Mouse (Mus musculus) MN1 (cell line): ENCODE measurements around the gene Tnf.

Experiments
- DNase-seq: peaks from one replicate; pipeline ENCODE4 v3.0.0-alpha.2; 2016; ENCODE audit warnings: low spot score

The Tnf gene

GRCm38 (mm10) chr17:35201787-35202186 is at the start of gene Tnf:
TSS of gene Tnf (minus strand) at chr17:35202007.
- DNase-seq, result no peak

GRCm38 (mm10) chr17:35251162-35251719 is 49.4 kb upstream of the Tnf start:
- no peak for DNase-seq

GRCm38 (mm10) chr17:35250348-35251120 is 48.7 kb upstream of the Tnf start:
- no peak for DNase-seq

GRCm38 (mm10) chr17:35249451-35250197 is 47.8 kb upstream of the Tnf start:
- no peak for DNase-seq

- DNase-seq, result no peak
These were observed 47.2 kb upstream of the Tnf start for GRCm38 (mm10) chr17:35248986-35249385.

- DNase-seq, result no peak
These were observed 45.3 kb upstream of the Tnf start for GRCm38 (mm10) chr17:35247144-35247543.

GRCm38 (mm10) chr17:35245731-35246623 is 44.2 kb upstream of the Tnf start:
- no peak for DNase-seq

GRCm38 (mm10) chr17:35244999-35245398 is 43.2 kb upstream of the Tnf start:
- no peak for DNase-seq

GRCm38 (mm10) chr17:35243086-35243485 is 41.3 kb upstream of the Tnf start:
- peak; percentile 62 for DNase-seq

GRCm38 (mm10) chr17:35242015-35242941 is 40.5 kb upstream of the Tnf start:
- peak; percentile 88 for DNase-seq

GRCm38 (mm10) chr17:35241305-35242014 is 39.7 kb upstream of the Tnf start, which contains the start of gene Ddx39b:
TSS of gene Ddx39b (plus strand) at chr17:35241746.
- peak; percentile 98 for DNase-seq

GRCm38 (mm10) chr17:35240384-35241304 is 38.8 kb upstream of the Tnf start:
- no peak for DNase-seq

- DNase-seq, result no peak
These were observed 37.9 kb upstream of the Tnf start for GRCm38 (mm10) chr17:35239700-35240099.

- no peak for DNase-seq
These were observed 35.7 kb upstream of the Tnf start for GRCm38 (mm10) chr17:35237504-35237903.

GRCm38 (mm10) chr17:35236996-35237395 is 35.2 kb upstream of the Tnf start:
- DNase-seq, result no peak

GRCm38 (mm10) chr17:35236390-35236746 is 34.6 kb upstream of the Tnf start:
- DNase-seq, result peak; percentile 96

- peak; percentile 97 for DNase-seq
These were observed 34.0 kb upstream of the Tnf start, which contains the start of gene Nfkbil1 for GRCm38 (mm10) chr17:35235614-35236389. TSS of gene Nfkbil1 (minus strand) at chr17:35235792.

- peak; percentile 64 for DNase-seq
These were observed 33.1 kb upstream of the Tnf start for GRCm38 (mm10) chr17:35234903-35235302.
